Mouse (Mus musculus) kidney, postnatal 0 days (tissue): ENCODE data around the gene Arl6ip1. TPM values are rescaled to one million over a fixed set of nuclear protein-coding genes. Genes with fewer than 3 reads are reported as not detected.
A peak's percentile ranks its signal among the peaks of the same experiment; 100 is the strongest.

Experiments
- ATAC-seq: fragments of 200-750 bp; cut with Nextera tagmentation; replicated peaks from 2 replicates; pipeline ENCODE4 v1.8.0; 2017; ENCODE audit warnings: low read depth, moderate number of reproducible peaks, moderate TSS enrichment, moderate library complexity; ENCODE audit not compliant: low FRiP score
- DNase-seq: peaks from one replicate; pipeline ENCODE4 v3.0.0-alpha.2; 2016; ENCODE audit warnings: low spot score
- H3K27ac ChIP-seq: fragments of 300-500 bp; sonication (generic); 2 replicates; pipeline ENCODE4 v1.5.1; 2014; ENCODE audit warnings: mild to moderate bottlenecking
- H3K27me3 ChIP-seq: fragments of 300-500 bp; sonication (generic); 2 replicates; pipeline ENCODE4 v1.6.1; 2014; ENCODE audit warnings: low read length, mixed read lengths; ENCODE audit not compliant: insufficient read depth
- H3K36me3 ChIP-seq: fragments of 300-500 bp; sonication (generic); 2 replicates; pipeline ENCODE4 v1.6.1; 2014; ENCODE audit warnings: low read length, mixed read lengths; ENCODE audit not compliant: insufficient read depth
- H3K4me1 ChIP-seq: fragments of 300-500 bp; sonication (generic); replicated peaks from 2 replicates; pipeline ENCODE4 v1.6.1; 2014; ENCODE audit warnings: antibody characterized with exemption, low read length, mixed read lengths; ENCODE audit not compliant: insufficient read depth
- H3K4me2 ChIP-seq: fragments of 300-500 bp; sonication (generic); 2 replicates; pipeline ENCODE4 v1.6.1; 2014; ENCODE audit warnings: mild to moderate bottlenecking, low read length, moderate library complexity, mixed read lengths
- H3K4me3 ChIP-seq: fragments of 300-500 bp; sonication (generic); replicated peaks from 2 replicates; pipeline ENCODE4 v1.5.1; 2014; ENCODE audit warnings: low read depth, low read length
- H3K9ac ChIP-seq: fragments of 300-500 bp; sonication (generic); 2 replicates; pipeline ENCODE4 v1.6.1; 2014; ENCODE audit warnings: low read depth, low read length
- H3K9me3 ChIP-seq: fragments of 300-500 bp; sonication (generic); replicated peaks from 2 replicates; pipeline ENCODE4 v1.6.1; 2016; ENCODE audit warnings: low read length, inconsistent platforms, mixed read lengths
- CTCF ChIP-seq: IDR thresholded peaks from 2 replicates; pipeline ENCODE4 v1.5.1; 2016; ENCODE audit warnings: antibody characterized with exemption, low read depth, mild to moderate bottlenecking, moderate library complexity
- whole genome bisulfite sequencing: fragments of 180-500 bp; shearing (Covaris S2); extraction: QIAGEN DNeasy Blood & Tissue Kit; methylation state at CpG from one replicate; pipeline ENCODE4 v1.1.7; 2014; 5-methylcytosine and 5-hydroxymethylcytosine counted together
- polyA plus RNA-seq: library from polyadenylated mRNA; unstranded; fragments of >200 nt; fragmentation: Nextera tagmentation; extraction: Ambion mirVana; gene quantifications from 2 replicates; pipeline ENCODE4 v1.2.1, GENCODE M21; 2015

The Arl6ip1 gene
- polyA plus RNA-seq, 1 experiment from 2014 or later: 534 TPM

DNA sequence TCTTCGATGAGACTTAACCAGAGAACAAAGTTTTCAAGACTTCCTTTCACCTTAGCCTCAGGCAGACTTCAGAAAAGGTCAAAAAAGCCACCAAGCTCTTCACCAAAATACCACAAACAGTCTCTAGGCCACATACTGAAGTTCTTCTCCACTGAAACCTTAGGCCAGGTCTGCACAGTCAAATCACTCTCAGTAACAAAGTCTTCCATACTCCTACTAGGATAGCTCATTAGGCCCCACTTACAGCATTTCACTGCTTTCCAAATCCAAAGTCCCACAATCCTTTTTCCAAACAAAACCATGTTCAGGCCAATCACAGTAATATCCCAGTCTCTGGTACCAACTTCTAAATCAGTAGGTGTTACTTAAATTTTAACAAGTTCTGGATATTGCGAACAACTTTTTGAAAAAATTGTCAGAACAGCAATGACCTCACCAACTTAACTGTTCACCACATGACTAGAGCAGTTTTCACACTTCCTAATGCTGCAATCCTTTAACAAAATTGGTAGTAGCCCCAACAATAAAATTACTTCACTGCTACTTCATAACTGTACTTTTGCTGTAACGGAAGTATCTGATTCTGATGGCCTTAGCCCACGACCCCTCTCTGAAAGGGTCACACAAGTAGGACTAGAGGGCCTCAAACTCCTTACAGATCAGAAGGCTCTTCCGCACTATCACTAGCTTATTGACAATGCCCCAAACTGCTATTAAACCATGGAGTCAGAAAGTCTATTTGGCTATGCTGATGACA lies 15.7 kb downstream of the Arl6ip1 start:
- peak overlapping the region; percentile 94 for H3K4me3 ChIP-seq
- peak overlapping the region; percentile 89 for H3K4me2 ChIP-seq
- ATAC-seq: no peak
- no peaks in the 10 kb centered on the region for H3K27me3 ChIP-seq
- peaks cover 45% of the 10 kb centered on the region for H3K36me3 ChIP-seq
- H3K9me3 ChIP-seq: no peaks in the 10 kb centered on the region
- 58% methylated on average over 5 of the region's 5 CpGs for WGBS
- no peak for DNase-seq
- no peak overlapping the region for H3K27ac ChIP-seq
- peak overlapping the region; percentile 99; the same call in 1 of the 2 replicates for H3K9ac ChIP-seq
- no peak for TF ChIP-seq CTCF
- peaks cover 14% of the 10 kb centered on the region for H3K4me1 ChIP-seq

DNA sequence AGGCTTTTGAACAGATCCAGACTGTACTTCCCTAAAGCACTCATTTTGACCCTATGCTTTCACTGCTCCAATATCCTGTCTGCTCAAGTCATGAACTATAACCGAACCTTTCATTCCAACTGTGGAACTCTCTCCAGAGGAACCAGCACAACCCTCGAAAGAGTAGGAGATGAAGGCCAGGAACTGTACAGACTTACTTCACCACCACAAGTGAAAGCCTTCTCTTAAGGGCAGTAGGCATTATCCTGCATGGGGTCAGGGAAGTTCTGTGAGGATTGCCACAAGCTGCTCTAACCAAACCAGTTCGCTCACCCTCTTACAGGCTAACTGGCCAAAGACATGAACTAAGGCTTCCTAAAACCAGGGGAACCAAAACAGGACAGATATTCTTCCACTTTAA lies 18.3 kb downstream of the Arl6ip1 start:
- H3K27me3 ChIP-seq: no peaks in the 10 kb centered on the region
- H3K4me2 ChIP-seq: 0 out of 2 replicates have a peak overlapping the region, but pooled peaks have one; percentile 23
- DNase-seq (no peak), ATAC-seq (no peak)
- 62% methylated on average over 3 of the region's 3 CpGs for WGBS
- H3K36me3 ChIP-seq: peaks cover 70% of the 10 kb centered on the region
- TF ChIP-seq CTCF: no peak
- peak overlapping the region; percentile 32; the same call in 1 of the 2 replicates for H3K9ac ChIP-seq
- H3K4me3 ChIP-seq: no peak overlapping the region
- no peak overlapping the region for H3K27ac ChIP-seq
- peaks cover 14% of the 10 kb centered on the region for H3K4me1 ChIP-seq
- no peaks in the 10 kb centered on the region for H3K9me3 ChIP-seq

DNA sequence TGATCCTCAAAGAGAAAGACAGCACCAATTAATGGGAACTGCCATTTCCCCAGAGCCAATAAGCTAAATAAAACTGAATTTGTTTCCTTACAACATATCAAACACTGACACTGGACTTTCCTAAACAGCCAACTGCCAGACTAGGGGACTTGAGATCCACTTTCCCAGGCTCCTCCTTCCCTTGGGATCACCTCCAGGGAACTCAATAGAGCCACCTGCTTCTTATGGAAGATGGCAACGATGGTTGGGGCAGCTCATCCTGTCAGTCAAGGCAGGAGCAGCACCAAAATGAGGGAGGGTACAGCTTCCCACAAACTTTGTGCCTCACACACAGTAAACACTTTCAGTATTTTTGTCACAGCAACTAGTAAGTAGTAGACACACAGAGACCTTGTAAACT lies 21.8 kb downstream of the Arl6ip1 start:
- Histone ChIP-seq H3K27ac (no peak overlapping the region), H3K9me3 (no peaks in the 10 kb centered on the region), H3K4me2 (no peak overlapping the region), H3K4me1 (peaks cover 5% of the 10 kb centered on the region; the same call in 1 of the 2 replicates), H3K4me3 (no peak overlapping the region), H3K36me3 (peaks cover 60% of the 10 kb centered on the region), H3K27me3 (no peaks in the 10 kb centered on the region), H3K9ac (no peak overlapping the region)
- no peak for TF ChIP-seq CTCF
- ATAC-seq (no peak), DNase-seq (no peak)
- 58% methylated on average over 1 of the region's 1 CpGs for WGBS

DNA sequence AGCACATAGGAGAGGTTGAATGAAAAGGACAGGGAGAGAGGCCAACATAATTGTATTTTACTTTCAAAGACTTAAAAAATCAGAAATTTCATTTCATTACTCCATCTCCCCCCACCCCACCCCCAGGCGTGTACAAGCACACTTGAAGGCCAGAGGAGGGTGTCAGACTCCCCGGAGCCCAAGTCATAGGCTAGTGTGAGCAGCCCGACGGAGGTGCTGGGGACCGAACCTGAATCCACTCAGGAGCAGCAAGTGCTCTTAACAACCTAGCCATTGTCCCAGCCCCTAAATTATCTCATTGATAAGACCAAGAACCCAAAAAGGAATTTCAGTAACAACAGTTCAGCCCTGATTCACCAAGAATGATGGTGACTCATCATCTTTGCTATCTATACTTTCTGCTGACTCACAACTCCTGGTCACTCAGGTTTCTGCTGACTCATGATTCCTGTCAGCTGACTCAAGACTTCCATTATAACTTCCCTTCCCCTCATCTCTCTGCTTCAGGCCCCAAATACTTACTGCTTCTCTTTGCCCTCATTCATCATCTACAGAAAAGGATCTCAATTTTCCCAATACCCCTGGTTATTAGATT lies 24.9 kb downstream of the Arl6ip1 start:
- H3K36me3 ChIP-seq: peaks cover 41% of the 10 kb centered on the region
- no peak overlapping the region for H3K4me3 ChIP-seq
- H3K4me2 ChIP-seq: no peak overlapping the region
- no peaks in the 10 kb centered on the region for H3K9me3 ChIP-seq
- ATAC-seq: no peak
- no peak overlapping the region for H3K9ac ChIP-seq
- TF ChIP-seq CTCF: no peak
- no peaks in the 10 kb centered on the region for H3K4me1 ChIP-seq
- no peak overlapping the region for H3K27ac ChIP-seq
- no peaks in the 10 kb centered on the region for H3K27me3 ChIP-seq
- no peak for DNase-seq
- WGBS: 76% methylated on average over 5 of the region's 5 CpGs

DNA sequence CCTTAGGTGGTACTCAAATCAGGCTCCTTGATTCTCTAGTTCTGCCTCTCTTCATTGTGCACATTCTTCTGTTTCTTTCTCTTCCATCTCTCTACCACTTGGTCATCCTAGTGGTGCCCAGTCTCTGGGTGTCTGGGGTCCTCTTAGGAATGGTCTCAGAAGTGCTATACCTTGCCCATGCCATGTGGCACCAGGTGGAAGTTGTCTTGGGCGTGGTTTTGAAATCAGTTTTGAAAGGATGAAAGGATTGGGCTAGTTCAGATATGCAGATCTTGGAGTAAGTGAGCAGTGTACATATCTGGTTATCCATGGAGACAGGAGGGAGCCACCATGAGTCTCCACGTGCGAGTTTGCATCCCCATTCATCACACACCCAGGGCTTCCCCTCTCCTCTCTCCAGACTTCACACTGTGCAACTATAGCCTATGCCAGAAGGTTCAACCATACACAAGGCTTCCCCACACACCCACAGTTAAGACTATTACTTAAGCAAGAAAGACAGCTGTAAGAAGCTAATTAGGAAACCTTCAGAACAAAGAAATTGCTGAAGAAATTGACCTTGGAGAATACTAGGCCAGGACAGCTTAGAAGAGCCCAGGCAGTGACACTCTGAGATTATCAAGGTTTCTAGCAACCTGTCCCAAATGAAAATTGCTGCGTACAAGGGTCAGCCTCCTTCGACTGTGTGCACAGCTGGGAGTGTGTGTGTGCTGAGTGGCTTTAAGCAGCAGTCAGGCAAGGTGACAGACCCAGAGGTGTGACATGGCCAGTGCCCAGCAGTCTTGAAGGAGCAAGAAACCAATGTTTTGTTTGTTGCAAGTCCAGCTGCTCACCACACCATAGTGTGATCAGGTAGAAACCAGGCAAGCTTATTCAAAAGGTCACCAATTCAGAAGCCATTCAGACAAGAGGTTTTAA lies 25.7 kb downstream of the Arl6ip1 start:
- WGBS: 44% methylated on average over 5 of the region's 5 CpGs

More for the DNA sequence above, 25.7 kb downstream of the Arl6ip1 start:
- no peaks in the 10 kb centered on the region for H3K4me1 ChIP-seq
- H3K4me3 ChIP-seq: no peak overlapping the region
- H3K9ac ChIP-seq: no peak overlapping the region
- H3K36me3 ChIP-seq: peaks cover 33% of the 10 kb centered on the region
- H3K27ac ChIP-seq: no peak overlapping the region
- DNase-seq (no peak), ATAC-seq (0 out of 2 replicates have a peak, but pooled peaks have one; percentile 1)
- H3K9me3 ChIP-seq: no peaks in the 10 kb centered on the region
- no peak for TF ChIP-seq CTCF
- H3K27me3 ChIP-seq: no peaks in the 10 kb centered on the region
- H3K4me2 ChIP-seq: no peak overlapping the region
